Mouse (Mus musculus) forebrain, embryonic 16.5 days (tissue): ENCODE data around the gene Prg4. TPM values are rescaled to one million over a fixed set of nuclear protein-coding genes. Genes with fewer than 3 reads are reported as not detected.

Source experiments
- polyA plus RNA-seq: library from polyadenylated mRNA; unstranded; fragments of >200 nt; fragmentation: Nextera tagmentation; extraction: Ambion mirVana; gene quantifications from 2 replicates; pipeline ENCODE4 v1.2.1, GENCODE M21; 2015

The Prg4 gene
- polyA plus RNA-seq, 1 experiment from 2014 or later: 0.53 TPM

Other genes starting within 250 kb of the Prg4 start
- not detected in 2 replicates for gene Pdc, start 146.7 kb downstream of the Prg4 start, polyA plus RNA-seq
- 134 and 141 TPM in 2 replicates for gene Tpr, start 73.3 kb downstream of the Prg4 start, polyA plus RNA-seq
- gene Odr4, start 73.1 kb downstream of the Prg4 start, polyA plus RNA-seq: 46.3 and 48.1 TPM in 2 replicates